Mouse (Mus musculus): ENCODE data around the gene Hist1h4n. TPM values are rescaled to one million over a fixed set of nuclear protein-coding genes. Genes with fewer than 3 reads are reported as not detected.
A peak's percentile ranks its signal among the peaks of the same experiment; 100 is the strongest.
"Not testable (repeated sequence)": the region's sequence is repeated elsewhere in the genome, so short reads cannot be mapped to it uniquely, and the experiment has no call there.

The Hist1h4n gene
- polyA plus RNA-seq, 1 experiment from 2014 or later = 15.4 TPM

DNA sequence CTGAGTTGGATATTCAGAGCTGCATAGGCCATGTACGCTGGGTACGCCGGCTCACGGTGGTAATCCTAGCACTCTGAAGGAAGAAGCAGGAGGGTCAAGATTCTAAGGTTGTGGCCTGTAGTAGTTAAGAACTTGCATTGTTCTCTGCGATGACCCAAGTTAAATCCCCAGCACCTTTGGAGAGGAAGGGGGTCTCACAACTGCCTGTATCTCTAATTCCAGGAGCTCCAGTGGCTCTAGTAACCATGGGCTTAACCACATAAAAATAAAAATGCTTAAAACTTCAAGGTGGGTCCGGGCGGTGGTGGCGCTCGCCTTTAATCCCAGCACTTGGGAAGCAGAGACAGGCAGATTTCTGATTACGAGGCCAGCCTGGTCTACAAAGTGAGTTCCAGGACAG is 1.7 kb downstream of the Hist1h4n start:
- Histone ChIP-seq H3K4me3 (replicated peaks) (no peak overlapping the region), H3K27ac (no peak overlapping the region), H3K9ac (no peak overlapping the region), H3K4me1 (no peaks in the 10 kb centered on the region), H3K9me3 (no peaks in the 10 kb centered on the region), H3K36me3 (no peaks in the 10 kb centered on the region), H3K27me3 (replicated peaks) (no peaks in the 10 kb centered on the region), H3K4me2 (no peak overlapping the region)
- no peak for ATAC-seq (ENCODE audit: insufficient read depth, low FRiP score, low read depth)
- 90% methylated on average over 10 of the region's 10 CpGs for WGBS

DNA sequence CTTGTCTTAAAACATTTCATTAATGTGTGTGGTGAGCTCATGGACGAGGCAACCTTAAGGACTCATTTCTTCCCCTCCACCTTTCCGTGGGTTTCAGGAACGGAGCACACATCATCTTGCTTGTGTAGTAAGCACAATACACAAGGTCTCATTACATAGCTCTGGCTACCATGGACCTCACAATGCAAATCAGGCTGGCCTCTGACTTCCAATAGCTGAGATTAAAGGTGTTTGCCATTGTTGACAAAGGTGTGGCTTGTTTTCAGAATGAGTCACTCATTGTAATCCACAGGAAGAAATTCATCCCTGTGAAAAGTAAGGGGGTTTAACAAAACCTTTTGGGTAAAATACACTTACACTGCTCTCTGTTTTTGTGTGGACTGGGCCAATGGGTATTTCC is 3.5 kb downstream of the Hist1h4n start:
- Histone ChIP-seq H3K9me3 (no peaks in the 10 kb centered on the region), H3K9ac (no peak overlapping the region), H3K4me1 (no peaks in the 10 kb centered on the region), H3K27me3 (replicated peaks) (no peaks in the 10 kb centered on the region), H3K4me2 (no peak overlapping the region), H3K36me3 (no peaks in the 10 kb centered on the region), H3K27ac (no peak overlapping the region; the same call in 1 of the 2 replicates), H3K4me3 (replicated peaks) (no peak overlapping the region)
- no peak for ATAC-seq (ENCODE audit: insufficient read depth, low FRiP score, low read depth)
- 57% methylated on average over 3 of the region's 3 CpGs for WGBS

DNA sequence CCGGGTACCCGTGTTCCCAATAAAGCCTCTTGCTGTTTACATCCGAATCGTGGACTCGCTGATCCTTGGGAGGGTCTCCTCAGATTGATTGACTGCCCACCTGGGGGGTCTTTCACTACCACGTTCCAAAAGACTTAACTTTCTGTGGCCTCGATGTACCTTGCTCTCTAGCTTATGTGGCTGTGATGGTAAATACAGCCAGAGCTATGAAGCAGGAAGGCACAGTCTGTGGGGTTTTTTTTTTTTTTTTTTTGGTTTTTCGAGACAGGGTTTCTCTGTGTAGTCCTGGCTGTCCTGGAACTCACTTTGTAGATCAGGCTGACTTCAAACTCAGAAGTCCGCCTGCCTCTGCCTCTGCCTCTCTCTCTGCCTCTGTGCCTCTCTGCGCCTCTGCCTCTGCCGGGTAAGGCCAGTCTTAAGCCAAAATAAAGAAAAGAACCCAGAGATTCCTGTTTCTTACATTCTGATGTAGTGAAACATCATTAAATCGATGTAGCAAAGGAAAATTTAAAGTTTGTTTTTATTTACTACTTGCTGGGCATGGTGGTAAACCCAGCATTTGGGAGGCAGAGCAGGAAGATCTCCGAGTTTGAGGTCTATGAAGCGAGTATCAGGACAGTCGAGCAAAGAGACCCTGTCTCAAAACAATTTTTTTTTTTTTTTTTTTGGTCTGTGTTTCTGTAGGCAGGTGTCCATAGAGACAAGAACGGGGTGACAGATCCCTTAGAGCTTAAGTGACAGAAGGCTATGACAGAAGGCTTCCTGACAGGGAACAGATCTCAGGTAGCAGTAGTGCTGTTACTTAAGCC is 11.7 kb downstream of the Hist1h4n start:
- not testable (repeated sequence) for H3K4me1 ChIP-seq, H3K9ac ChIP-seq

DNA sequence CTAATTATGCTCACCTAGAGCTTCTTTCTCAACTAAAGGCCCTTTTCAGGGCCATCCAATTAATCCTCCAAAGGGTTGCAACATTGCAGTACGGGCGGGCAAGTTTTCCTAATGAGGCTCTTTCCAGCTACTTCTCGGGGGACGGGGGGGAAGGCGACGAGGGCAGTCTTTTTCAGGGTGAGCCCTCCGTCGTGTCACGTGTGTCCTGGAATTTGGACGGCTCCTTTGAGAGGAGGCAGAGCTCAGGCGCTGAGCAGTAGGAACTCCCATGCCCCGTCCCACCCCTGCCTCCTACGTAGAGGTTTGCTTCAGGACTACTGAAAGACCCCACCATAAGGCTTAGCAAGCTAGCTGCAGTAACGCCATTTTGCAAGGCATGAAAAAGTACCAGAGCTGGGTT is 19.9 kb downstream of the Hist1h4n start:
- H3K4me1 ChIP-seq; H3K9me3 ChIP-seq; H3K27me3 ChIP-seq (replicated peaks); H3K27ac ChIP-seq; H3K36me3 ChIP-seq; H3K4me3 ChIP-seq (replicated peaks); H3K9ac ChIP-seq: not testable (repeated sequence)
- WGBS = 0% methylated on average over 14 of the region's 14 CpGs
- H3K4me2 ChIP-seq = peak overlapping the region; percentile 44
- ATAC-seq (ENCODE audit: insufficient read depth, low FRiP score, low read depth) = peak; percentile 44

More for the DNA sequence above, 11.7 kb downstream of the Hist1h4n start:
- not testable (repeated sequence) for ATAC-seq (ENCODE audit: insufficient read depth, low FRiP score, low read depth); H3K9me3 ChIP-seq; H3K36me3 ChIP-seq; H3K4me3 ChIP-seq (replicated peaks); H3K4me2 ChIP-seq; H3K27ac ChIP-seq; H3K27me3 ChIP-seq (replicated peaks)
- 65% methylated on average over 7 of the region's 16 CpGs for WGBS

DNA sequence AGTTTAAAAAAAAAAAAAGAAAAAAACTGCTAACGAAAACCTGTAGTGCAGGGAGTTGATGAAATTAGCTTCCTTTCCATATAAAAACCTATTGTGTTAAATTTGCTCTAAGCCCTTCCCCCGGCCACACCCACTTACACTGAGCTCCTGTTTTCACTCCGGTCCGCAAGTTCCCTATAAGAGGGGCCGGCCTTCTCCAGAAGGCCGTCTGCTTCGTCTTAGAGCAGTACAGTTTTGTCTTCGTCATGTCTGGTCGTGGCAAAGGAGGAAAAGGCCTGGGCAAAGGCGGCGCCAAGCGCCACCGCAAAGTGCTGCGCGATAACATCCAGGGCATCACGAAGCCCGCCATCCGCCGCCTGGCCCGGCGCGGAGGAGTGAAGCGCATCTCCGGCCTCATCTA is 20.5 kb downstream of the Hist1h4n start, which contains the start of gene Hist1h4m:
Gene Hist1h4m, plus strand, starts transcription at position 208 of the 400 bp plus-strand sequence.
- not testable (repeated sequence) for H3K9ac ChIP-seq; H3K9me3 ChIP-seq; H3K36me3 ChIP-seq; H3K4me3 ChIP-seq (replicated peaks); H3K4me1 ChIP-seq; H3K27ac ChIP-seq; H3K27me3 ChIP-seq (replicated peaks)
- no CpG with 5 or more reads among the region's 24 CpGs for WGBS
- peak within 1 kb of the TSS; percentile 44 for H3K4me2 ChIP-seq
- peak; percentile 40; the same call in 1 of the 2 replicates for ATAC-seq (ENCODE audit: insufficient read depth, low FRiP score, low read depth)

DNA sequence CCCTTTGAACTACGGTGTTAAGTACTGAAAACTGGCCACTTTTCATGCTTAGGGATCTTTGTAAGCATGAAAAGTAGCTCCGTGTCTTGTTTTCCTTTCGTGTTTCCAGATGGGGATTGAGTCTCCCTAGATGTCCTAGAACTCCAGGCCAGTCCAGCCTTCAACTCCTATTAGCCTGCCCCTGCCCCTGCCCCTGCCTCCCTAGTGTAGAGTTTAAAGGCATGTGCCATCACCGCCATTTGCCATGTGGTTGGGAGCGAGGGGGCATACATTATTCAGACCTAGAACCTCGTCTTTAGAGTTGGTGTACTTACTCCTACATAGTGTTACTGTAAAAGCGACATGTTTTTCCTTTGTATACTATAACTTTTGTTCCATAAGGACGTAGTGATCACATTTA is 20.9 kb downstream of the Hist1h4n start:
- not testable (repeated sequence) for H3K9ac ChIP-seq; H3K36me3 ChIP-seq; H3K4me3 ChIP-seq (replicated peaks); H3K9me3 ChIP-seq; H3K4me1 ChIP-seq; ATAC-seq (ENCODE audit: insufficient read depth, low FRiP score, low read depth); H3K4me2 ChIP-seq; H3K27ac ChIP-seq; H3K27me3 ChIP-seq (replicated peaks)
- WGBS = no CpG with 5 or more reads among the region's 8 CpGs

DNA sequence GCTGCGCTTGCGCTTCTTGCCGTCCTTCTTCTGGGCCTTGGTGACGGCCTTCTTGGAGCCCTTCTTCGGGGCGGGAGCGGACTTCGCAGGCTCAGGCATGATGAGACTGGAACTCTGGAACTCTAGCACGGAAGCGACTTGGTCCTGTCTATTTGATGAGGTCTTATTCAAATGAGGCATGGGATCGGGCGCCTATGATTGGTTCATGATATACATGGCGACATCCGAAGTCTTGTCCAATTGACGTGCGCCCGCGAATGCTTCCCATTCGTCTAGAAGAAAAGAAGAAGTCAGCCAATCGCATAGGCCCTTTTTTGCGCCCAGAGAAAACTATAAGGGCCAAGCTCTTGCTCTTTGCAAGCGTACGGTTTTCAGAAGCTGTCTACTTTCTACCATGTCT is 21.9 kb downstream of the Hist1h4n start, which contains the start of the genes Hist1h2bq and Hist1h2ao:
Gene Hist1h2bq, minus strand, starts transcription at position 125 of the 400 bp plus-strand sequence.
Gene Hist1h2ao, plus strand, starts transcription at position 393 of the 400 bp plus-strand sequence.
- not testable (repeated sequence) for H3K9ac ChIP-seq; H3K36me3 ChIP-seq; H3K27me3 ChIP-seq (replicated peaks); H3K4me3 ChIP-seq (replicated peaks); H3K27ac ChIP-seq; H3K4me1 ChIP-seq; H3K4me2 ChIP-seq; H3K9me3 ChIP-seq
- ATAC-seq (ENCODE audit: insufficient read depth, low FRiP score, low read depth) = peak; percentile 95
- no CpG with 5 or more reads among the region's 23 CpGs for WGBS

DNA sequence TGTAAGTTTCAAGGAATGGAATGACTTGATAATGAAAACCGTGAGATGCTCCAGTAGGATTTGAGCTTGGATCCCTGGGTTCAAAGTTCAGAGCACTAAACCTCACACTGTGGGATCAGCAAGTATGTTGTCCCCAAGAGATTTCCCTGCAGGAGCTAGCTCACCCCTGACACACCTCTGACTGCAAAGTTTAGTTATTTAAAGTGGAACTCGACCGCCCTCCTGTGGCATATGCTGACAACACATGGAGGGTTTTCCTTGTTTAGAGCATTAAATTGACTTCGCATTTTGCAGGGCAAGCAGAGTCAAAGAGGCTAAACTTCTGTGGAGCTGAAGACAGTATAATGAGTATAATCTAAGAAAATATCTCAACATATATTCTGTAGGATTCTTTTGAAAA is 28.9 kb downstream of the Hist1h4n start:
- not testable (repeated sequence) for H3K4me3 ChIP-seq (replicated peaks); H3K36me3 ChIP-seq; H3K27me3 ChIP-seq (replicated peaks); H3K9ac ChIP-seq; H3K9me3 ChIP-seq; H3K27ac ChIP-seq; H3K4me1 ChIP-seq; H3K4me2 ChIP-seq
- ATAC-seq (ENCODE audit: insufficient read depth, low FRiP score, low read depth) = peak; percentile 72; the same call in 1 of the 2 replicates
- no CpG with 5 or more reads among the region's 4 CpGs for WGBS

DNA sequence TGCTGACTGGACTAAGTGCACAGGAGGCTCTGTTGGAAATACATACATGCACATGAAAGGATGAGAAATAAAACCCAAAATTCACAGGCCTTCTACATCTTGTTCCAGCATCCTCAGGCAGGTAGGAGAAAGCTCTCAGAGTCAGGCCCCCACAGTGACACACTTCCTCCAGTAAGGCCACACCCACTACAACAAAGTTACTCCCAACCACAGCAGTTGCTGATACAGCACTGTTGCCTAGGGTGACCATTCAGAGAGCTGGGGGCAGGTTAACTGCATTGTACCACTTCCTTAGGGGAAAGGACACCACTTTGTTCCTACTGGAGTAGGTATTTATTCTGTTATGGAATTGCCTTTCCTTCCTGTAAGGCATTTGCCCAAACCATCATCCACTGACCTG is 34.8 kb downstream of the Hist1h4n start:
- H3K27me3 ChIP-seq (replicated peaks); H3K27ac ChIP-seq; H3K36me3 ChIP-seq; H3K4me2 ChIP-seq; ATAC-seq (ENCODE audit: insufficient read depth, low FRiP score, low read depth); H3K4me3 ChIP-seq (replicated peaks); H3K4me1 ChIP-seq; H3K9me3 ChIP-seq; H3K9ac ChIP-seq: not testable (repeated sequence)

DNA sequence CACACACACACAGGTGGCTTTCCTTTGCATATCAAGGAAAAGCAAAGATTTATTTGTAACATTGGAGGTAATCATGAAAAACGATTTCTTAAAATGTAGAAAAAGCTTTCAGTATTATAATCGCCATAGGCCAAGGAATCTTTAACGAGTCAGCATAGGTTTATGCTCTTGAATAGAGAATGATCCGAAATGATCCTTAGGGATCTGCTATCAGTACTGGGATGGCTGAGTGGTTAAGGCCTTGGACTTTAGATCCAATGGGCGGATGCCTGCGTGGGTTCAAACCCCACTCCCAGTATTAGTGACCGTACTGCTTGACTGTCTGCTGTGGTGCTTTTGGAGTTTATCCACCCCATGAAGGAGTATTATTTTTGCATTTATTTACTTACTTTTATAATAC is 36.4 kb downstream of the Hist1h4n start:
- H3K27ac ChIP-seq = no peak overlapping the region
- no peak overlapping the region for H3K4me2 ChIP-seq
- H3K4me1 ChIP-seq = 0 out of 2 replicates have a peak, but pooled peaks cover under 1% of the 10 kb centered on the region
- no peaks in the 10 kb centered on the region for H3K9me3 ChIP-seq
- H3K9ac ChIP-seq = no peak overlapping the region
- H3K27me3 ChIP-seq (replicated peaks) = no peaks in the 10 kb centered on the region
- WGBS = 90% methylated on average over 7 of the region's 7 CpGs
- ATAC-seq (ENCODE audit: insufficient read depth, low FRiP score, low read depth) = no peak
- no peaks in the 10 kb centered on the region for H3K36me3 ChIP-seq
- no peak overlapping the region for H3K4me3 ChIP-seq (replicated peaks)

DNA sequence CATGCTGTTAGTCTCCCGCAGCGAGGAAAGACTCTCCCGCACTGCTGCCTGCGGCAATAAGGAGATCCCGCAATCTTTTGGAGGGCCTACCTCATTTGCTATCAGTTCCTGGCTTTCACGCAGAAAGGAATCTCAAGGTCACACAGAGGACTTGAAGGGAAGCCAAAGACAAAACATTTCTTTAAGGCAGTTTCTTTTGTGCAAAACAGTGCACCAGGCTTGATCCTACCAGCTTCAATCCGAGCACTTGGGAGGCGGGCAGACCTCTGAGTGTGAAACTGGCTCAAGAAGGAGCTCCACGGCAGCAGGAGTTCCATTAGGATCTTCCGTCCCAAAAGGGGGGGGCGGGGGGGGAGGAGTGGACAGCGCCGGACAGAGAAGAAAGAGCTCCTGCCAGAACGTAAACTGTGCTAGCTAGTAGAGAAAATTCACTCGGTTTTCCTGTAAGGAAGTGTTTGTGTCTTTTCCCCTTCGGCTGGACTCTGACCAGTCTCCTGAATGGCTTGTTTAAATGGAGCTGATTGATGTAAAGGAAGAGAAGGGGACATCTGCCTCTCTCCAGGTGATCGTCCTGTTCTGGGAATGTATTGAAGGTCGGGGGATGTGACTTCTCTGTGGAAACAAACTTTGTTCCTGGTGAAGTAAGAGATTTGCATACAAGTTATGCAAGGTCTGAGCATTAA is 41.3 kb downstream of the Hist1h4n start:
- Histone ChIP-seq H3K36me3 (no peaks in the 10 kb centered on the region), H3K9me3 (no peaks in the 10 kb centered on the region), H3K4me1 (0 out of 2 replicates have a peak, but pooled peaks cover 3% of the 10 kb centered on the region), H3K4me2 (peak overlapping the region; percentile 49), H3K27me3 (replicated peaks) (no peaks in the 10 kb centered on the region), H3K9ac (0 out of 2 replicates have a peak overlapping the region, but pooled peaks have one; percentile 12), H3K27ac (peak overlapping the region; percentile 35), H3K4me3 (replicated peaks) (peak overlapping the region; percentile 13; the same call in 1 of the 2 replicates)
- whole genome bisulfite sequencing = 16% methylated on average over 17 of the region's 18 CpGs
- no peak for ATAC-seq (ENCODE audit: insufficient read depth, low FRiP score, low read depth)

DNA sequence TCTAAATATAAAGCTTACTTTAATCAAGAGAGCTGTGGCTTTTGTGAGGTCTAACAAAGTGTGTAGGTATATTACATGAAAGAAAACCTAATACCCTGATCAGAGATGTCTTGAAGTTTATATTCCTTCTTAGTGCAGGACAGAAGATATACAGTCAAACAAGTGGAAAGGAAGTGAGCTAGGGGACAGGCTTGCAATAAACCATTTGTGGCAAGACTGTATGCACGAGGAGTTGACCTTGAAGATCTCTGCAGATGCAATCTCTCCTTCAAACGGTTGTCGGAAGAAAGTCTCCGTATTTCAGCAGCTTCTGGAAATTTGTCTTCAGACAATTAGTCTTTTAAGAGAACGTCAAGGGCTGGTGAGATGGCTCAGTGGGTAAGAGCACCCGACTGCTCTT is 42.1 kb downstream of the Hist1h4n start:
- H3K9ac ChIP-seq = no peak overlapping the region
- 45% methylated on average over 6 of the region's 6 CpGs for WGBS
- ATAC-seq (ENCODE audit: insufficient read depth, low FRiP score, low read depth) = no peak
- no peaks in the 10 kb centered on the region for H3K9me3 ChIP-seq
- H3K27ac ChIP-seq = no peak overlapping the region
- 0 out of 2 replicates have a peak, but pooled peaks cover 3% of the 10 kb centered on the region for H3K4me1 ChIP-seq
- no peaks in the 10 kb centered on the region for H3K36me3 ChIP-seq
- no peaks in the 10 kb centered on the region for H3K27me3 ChIP-seq (replicated peaks)
- H3K4me2 ChIP-seq = no peak overlapping the region
- H3K4me3 ChIP-seq (replicated peaks) = no peak overlapping the region

Measured in stomach, embryonic 15.5 days (tissue).